Mouse (Mus musculus): ENCODE measurements around the gene Sgca.
"Not testable (repeated sequence)": the region's sequence is repeated elsewhere in the genome, so short reads cannot be mapped to it uniquely, and the experiment has no call there.

Gene Sgca

DNA sequence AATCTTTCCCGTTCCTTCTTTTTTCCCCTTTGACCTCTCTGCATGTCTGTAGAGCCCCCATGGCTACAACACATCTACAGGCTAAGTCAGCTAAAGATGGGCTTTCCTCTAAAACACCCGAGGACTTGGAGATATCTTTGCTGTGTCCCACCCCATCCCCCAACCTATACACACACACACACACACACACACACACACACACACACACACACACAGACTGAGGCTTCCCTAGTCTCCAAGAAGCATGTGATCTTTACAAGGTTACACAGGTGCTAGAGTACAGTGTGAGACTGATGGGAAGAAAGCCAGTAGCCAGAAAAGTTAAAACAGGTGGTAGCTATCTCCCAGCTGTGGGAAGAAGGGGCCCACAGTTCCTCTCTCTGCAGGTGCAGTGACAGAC, 10.3 kb upstream of the Sgca start:
- in situ Hi-C loops (cut with MboI): no loop called here

DNA sequence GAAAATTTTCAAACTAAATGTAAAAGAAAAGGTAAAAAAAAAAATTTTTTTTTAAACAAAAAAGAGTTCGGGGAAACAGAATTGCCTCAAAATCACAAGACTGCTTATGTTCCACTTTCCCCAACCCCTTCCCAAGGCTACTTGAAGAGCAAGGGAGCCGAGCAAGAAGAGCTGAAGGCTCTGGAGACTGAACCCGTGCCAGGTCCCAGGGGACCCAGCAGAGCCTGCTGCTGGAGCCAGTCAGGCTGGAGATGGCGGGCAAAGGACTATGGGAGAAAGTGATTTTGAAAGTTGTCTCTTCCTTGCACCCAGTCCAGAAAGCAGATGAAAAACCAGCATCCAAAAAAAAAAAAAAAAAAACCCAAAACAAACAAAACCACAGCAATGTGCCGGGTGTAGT, 9.7 kb upstream of the Sgca start:
- in situ Hi-C loops (cut with MboI): no loop called here

DNA sequence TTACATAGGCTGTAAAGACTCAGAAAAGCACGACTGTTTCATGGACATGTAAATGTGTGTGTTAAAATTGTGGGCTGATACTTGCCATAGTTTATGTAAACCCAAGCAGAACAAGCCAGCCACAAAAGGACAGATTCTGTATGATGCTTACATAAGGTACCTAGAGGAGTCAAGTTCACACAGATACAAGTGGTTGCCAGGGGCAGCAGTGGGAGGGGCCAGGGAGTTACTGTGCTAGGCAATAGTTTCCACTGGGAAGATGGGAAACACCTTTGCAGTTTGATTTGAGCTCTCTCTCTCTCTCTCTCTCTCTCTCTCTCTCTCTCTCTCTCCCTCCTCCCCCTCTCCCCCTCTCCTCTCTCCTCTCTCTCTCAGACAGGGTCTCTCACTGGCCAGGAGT, 9.0 kb upstream of the Sgca start:
- in situ Hi-C loops (cut with MboI): no loop called here

DNA sequence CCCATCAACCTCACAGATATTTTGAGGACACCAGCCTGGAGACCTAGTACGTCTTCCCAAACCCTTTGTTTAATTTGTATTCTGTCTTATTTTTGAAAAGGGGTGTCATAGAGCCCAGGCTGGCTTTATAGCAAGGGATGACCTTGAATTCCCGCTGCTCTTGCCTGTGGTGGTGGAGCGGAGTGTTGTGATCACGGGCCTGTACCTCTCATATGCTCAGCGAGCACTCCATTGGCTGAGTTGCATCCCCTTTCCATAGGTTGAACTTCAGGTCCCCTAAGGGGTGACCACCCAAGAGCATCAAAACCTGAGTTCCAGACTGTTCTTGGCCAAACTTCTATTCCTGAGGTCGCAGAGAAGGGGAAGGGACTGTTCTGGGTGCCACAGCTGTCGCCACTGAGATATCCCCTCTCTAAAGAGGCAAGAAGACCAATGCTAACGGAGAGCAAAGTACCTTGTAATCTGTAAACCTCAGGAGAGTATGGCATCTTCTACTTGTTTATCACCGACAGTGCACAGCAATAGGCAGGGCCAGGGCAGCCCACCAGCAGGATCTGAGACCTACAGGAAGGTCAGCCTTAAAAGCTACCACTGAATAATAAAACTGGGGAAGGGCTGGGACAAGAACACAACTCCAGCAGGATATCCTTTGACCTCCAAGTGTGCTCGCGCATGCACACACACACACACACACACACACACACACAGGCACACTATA, 3.5 kb upstream of the Sgca start:
- in situ Hi-C loops (cut with MboI): no loop called here

DNA sequence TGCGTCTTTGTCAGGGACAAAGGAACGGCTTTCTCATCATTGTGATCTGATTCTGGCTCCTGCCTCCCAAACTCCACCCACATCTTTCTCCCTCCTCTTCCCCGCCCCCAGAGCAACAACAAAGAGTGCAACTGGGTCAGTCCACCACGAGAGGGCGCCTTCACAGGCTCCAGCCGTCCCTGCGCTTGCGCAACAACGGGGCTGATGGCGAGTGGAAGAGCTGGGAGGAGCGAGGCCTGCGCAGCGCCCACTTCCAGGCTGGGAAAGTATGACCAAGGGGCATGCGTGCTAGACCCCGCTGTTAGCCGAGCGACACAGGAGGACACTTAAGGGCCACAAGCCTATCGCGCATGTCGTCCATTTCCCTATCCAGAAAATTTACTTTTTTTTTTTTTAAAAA, 2.8 kb upstream of the Sgca start:
- in situ Hi-C loops (cut with MboI): no loop called here

DNA sequence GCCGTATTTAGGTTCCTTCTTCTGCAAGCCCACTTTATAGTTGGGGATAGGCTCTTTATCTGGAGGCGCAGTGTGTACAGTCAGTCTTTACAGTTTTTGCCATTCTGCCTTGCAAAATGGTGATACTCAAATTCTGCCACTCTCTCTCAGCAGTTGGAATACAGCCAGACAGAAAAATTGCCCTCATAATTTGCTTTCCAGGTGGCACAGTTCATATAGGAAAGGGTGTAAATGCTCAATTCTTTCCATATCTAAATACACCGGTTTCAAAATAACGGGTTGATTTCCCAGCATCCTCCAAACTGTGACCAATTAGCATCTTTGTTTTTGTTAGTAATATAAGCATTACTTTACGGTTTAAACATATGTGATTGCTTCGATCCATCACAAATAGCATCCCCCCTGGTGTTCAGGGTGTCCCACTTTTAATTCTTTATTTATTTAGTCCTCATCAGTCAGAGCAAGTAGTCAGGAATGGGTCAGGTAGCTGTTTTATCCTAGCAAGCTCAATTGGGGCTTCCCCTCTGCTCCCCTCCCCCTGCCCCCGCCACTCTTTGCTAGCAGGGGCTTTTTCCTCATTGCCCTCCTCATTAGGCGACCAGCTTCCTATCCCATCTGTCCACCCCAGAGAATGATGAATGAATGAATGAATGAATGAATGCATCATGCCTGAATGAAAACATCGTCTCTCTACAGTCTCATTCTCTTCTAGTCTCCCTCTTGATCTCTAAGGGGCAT, 2.2 kb upstream of the Sgca start:
- in situ Hi-C loops (cut with MboI): no loop called here

DNA sequence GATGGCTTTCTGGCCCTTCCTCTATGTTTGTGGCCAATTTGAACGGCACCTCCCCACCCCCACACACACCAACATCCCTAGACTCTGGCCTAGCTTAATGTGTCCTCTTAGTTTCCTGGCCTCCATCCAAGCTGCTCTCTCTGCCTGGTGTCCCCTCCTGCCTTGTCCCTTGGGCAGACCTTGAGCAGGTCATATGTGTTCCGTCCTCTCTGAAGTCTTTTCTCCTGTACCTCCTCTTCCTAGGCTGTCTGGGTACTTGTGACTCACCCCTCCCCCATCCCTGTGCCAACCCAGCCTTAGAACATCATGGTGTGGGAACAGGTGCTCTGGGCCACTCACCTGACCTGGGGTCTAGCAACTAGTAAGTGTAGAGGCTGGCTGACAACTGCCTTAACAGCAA, 1.2 kb downstream of the Sgca start:
- in situ Hi-C loops (cut with MboI): no loop called here

DNA sequence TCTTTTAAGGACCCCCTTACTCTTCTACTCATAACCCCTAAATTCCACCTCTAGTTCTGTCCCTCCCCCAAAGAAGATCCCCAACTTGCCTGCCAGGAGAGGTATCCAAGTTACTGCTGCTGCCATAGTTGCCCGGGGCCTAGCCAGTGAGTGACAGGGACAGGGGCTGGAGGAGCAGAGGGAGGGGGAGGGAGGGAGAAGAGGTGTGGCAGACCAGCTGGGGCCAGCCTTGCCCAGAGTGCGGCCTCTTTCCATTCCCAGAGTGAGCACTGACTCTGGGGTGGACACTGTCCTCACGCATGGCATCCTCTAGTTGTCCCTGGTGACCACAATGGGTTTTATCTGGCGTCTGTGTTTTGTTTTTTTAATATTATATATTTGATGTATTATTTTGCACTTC, 2.8 kb downstream of the Sgca start:
- in situ Hi-C loops (cut with MboI): no loop called here

DNA sequence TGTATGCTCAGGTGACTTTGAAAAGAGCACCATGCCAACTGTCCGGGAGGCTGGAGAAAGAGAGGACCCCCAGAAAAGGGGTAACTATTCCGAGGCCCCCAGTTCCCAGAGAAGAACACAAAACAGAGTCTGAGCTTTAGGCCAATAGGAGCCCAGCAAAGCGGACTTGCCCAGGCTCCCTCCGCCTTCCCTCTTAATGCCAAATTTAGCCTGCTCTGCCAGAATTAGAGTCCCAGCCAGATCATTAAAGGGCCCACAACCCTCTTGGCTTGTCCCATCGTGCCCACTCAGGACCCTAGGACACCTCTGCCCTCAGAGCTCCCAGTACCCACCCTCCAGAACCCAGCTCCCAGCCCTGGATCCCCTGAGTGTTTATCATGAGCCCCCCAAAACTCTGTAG, 3.2 kb downstream of the Sgca start:
- in situ Hi-C loops (cut with MboI): no loop called here

DNA sequence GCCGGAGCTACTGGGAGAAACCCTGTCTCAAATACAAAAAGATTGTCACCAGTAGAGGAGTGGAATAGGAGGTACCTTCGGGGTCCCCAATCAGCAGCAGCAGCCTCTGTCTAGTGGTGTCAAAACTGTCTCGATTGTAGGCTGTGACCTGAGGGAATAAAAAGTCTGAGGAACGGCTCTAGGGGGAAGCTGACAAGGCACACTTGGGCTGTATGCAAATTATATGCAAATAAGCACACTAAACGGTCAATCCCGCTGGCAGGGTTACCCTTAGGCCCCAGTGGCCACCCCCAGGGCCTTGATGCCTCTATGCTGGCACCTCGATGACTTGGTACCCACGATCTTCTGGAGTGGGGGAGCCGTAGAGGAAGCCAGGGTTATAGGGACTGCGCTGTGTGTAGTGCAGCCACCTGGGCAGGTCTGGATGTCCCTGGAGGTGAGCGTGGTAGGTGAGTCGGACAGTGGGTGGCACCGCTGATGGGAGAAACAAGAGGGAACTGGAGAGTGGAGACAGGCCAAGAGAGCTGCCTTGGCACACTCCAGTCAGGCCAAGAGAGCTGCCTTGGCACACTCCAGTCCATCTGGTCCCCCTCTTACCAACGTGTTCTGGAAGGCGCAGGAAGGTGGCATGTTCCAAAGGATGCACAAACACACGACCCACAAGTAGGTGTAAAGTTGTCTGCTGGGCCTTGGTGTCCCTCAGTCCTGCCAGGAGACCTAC, 4.1 kb downstream of the Sgca start:
- in situ Hi-C loops (cut with MboI): no loop called here

DNA sequence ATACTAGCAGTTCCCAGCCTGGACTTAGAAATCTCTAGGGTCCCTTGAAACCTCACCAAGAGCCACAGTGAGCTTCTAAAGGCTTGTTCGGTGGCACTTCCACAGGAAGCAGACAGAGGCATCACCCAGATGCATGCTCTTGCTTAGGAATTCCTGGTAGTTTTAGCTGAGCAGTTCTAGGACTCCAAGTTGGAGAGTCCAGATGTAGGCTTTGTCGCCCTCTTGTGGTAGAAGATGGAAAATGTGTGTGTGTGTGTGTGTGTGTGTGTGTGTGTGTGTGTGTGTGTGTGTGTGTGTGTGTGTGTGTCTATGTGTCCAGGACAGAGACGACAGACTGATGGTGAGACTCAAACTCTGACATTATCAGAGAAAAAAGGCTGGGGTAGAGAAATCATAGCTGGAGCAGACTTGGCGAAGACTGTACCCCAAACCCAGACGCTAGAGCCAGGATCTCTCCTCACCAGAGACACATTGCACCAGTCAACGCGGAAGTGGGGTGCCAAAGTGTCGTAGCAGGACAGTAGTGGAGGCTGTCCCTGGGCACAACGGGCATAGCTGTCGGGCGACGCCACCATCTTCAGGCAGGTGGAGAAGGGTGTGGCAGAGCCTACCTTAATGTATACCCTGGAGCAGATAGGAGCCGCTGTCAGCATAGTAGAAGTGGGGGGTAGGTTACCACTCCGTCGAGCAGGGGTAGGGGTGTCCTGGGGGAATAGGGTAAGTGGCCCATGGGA, 5.8 kb downstream of the Sgca start:
- in situ Hi-C loops (cut with MboI): no loop called here

DNA sequence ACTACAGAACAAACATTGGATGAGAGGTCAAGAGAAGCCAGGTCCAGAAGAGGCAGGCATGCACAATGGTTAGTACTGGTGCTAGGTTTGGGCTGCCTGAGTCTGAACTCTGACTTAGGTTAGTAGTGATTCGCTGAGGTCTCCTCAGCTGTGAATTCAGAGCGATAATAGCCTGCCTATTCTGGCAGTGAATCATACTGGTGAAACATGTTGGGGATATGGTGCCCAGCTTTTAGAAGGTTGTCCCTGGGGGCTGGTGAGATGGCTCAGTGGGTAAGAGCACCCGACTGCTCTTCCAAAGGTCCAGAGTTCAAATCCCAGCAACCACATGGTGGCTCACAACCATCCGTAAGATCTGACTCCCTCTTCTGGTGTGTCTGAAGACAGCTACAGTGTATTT, 6.4 kb downstream of the Sgca start:
- in situ Hi-C loops (cut with MboI): not testable (repeated sequence)

DNA sequence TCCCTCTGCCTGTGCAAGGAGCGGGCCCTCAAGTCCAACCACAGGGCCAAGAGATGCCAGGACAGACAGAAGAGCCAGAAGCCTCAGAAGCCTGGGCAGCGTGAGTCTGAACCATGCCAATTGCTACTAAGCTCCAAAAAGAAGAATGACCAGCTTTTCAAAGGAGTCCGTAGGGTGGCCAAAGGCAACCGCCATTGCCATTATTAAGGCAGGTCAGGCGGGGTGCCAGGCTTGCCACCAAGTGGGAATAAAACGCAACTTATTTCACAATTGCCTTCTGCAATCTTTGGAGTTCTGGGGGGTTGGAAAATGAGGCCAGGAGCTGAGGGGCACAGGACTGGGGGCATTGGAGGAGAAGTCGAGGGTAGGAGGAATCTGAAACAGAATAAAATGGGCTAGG, 7.9 kb downstream of the Sgca start:
- in situ Hi-C loops (cut with MboI): no loop called here

DNA sequence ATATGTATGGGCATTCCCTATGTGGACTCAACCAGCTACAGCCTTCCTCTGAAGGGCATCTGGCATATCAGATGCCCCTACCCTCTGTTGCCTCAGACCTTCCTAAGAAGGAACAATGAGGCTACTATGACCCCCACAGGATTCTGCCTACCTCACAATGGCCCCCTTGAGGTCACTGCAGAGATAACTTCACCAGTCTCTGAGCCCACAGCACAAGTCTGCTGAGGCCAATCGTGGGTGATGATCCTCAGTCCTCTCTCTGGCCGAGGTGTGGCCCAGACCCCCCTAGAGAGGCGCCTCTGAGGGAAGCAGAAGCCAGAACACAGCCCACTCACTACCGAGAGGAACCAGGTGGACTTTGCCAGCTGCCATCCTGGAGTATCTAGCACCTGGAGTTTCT, 8.7 kb downstream of the Sgca start, which contains the start of gene Hils1:
Gene Hils1 (plus strand): TSS at position 175 of the 400 bp plus-strand sequence.
- in situ Hi-C loops (cut with MboI): no loop called here

DNA sequence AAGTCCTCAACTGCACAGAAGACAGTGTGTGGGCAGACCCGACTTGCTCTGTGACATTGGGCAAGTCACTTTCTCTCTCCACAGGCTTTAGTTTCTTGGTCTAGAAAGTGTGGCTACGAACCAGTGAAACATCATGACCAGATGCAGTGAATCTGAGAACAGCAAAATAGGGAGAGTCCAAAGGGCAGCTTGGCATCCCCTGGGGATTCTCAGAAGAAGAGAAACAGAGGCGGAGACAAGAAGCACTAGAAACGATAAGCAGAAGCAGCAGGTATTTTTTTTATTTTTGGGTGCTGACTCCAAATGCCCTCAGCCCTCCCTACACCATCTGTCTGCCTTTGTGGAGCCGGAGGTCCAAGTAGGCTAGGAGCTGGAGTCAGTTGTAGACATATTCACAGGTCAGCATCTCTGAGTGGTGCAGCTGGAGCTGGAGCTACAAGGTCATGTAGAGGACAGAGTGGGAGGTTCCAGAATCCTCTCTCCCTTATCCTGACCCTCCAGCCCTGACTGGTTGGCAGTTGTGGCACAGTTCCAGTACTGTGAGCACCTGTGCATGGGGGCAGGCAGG, 13.5 kb downstream of the Sgca start:
- in situ Hi-C loops (cut with MboI): no loop called here

DNA sequence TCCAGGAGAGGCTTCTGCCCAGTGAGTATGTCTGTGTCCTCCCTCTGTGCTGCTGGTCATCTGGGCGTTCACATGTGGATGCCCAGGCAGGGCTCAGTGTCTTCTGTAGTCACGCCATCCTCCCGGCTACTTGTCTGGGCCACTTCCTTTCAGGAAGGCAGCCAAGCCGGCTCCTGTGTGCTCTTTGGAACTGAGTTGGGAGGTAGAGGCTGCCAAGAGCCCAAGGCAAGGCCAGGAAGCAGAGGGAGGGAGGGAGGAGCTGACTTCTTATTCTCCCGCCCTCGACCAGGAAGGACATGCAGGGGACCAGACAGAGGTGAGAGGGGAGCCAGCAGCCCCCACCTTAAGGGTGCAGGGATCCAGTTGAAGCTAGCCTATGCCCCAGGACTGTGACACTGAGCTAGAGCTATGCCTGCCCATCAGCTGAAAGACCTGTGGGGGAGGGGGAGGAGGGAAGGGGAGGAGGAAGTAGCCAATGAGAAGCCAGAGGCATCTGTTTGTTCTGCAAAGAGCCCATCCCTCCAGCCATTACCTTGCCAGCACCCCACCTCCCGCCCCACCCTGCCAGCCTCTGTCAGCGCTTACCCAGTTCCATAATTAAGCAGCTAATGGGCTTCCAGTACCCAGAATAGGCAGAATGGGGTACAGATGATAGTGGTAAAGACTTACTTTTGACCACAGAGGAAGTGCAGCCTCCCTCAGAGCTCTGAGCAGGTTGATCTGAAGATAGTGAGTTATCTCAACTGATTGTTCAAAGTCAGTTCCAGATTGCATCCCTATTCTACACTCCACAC, 17.9 kb downstream of the Sgca start:
- in situ Hi-C loops (cut with MboI): no loop called here

DNA sequence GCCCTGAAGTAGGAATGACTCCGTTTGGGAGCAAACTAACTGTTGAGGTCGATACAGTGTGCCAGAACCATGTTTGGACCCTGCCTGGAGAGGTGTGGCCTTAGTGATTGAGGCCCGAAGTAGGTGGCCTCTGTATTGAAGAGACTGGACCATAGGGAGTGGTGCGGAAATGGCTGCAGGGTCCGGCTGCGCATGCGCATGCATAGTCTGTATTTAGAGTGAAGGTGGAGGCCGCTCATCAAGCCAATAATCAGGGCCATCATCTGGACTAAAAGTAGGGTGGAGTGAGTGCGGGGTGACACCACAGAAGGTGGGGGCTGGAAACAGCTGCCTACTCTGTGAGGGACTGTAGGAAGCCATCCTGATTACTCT, 18.4 kb downstream of the Sgca start:
- in situ Hi-C loops (cut with MboI): no loop called here

DNA sequence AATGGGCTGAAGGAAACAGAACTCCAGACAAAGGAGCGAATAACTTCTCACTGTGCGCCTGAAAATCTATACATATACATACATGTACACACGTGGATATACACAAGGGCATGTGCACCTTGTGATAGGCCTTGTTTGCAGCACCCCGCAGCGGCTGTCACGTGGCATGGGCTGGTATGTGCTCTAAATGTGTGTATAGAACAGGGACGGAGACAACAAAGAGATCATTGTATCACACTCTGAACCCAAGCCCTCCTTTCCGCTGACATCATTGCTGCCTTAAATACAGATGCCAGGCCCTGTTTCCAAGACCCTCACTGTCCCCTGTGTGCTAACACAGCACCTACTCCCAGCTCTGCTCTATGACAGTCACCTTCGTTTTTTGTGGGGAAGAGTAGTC, 21.0 kb downstream of the Sgca start:
- in situ Hi-C loops (cut with MboI): no loop called here

DNA sequence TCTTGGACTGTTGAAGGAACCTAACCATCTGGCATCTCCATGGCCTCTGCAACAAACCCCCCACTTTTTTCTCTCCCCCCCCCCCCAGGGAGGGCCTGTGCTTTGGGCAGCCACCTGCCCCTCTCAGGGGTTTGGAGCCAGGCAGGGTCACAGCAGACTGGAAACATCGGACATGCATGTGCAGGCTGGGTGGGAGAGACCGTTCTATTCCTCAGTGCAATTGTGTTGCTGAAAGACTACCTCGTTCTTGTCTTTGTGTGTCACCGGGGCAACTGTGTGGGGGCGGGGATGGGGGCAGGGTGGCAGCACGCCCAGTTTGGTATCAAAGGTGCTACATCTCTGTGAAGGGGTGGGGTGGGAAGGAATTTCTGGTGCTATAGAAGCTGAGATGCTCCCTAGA, 24.0 kb downstream of the Sgca start:
- in situ Hi-C loops (cut with MboI): no loop called here

DNA sequence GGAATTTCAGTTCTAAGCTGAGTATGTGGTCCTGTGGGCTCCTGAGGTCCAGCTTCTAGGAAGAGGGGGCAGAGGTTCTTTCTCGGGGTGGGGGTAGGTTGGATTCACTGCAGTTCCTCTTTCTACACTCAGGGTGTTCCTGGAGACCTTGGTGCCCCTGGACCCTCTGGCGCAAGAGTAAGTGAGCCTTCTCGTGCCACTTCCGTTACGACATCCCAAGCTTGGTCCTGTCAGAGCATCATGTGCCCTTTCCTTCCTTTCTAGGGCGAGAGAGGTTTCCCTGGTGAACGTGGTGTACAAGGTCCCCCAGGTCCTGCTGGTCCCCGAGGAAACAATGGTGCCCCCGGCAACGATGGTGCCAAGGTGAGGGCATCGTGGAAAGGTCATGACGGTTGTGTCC, 30.9 kb downstream of the Sgca start:
- in situ Hi-C loops (cut with MboI): no loop called here

DNA sequence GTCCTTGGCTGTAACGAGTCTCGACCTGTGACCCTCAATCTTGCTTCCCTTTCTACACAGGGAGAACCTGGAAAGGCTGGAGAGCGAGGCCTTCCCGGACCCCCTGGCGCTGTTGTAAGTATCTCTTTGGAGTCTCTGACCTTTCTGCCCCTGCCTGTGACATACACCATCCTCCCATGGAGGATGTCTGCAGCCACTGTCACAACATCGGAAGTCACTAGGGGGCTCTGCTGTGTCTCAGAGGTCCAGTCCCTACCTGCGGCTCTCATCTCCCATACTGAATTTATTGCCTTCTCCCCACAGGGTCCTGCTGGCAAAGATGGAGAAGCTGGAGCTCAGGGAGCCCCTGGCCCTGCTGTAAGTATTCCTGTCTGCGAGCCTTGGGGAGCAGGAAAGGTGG, 31.8 kb downstream of the Sgca start:
- in situ Hi-C loops (cut with MboI): no loop called here

Measured in mature B cell (primary cell).